Mouse (Mus musculus): ENCODE measurements at regions not wholly inside any gene's neighbourhood (a gene's known extent, or its start where the extent isn't known, plus 50 kb on each side); places are given as distances from the start of the nearest gene placed in this dataset.

GRCm38 (mm10) chr10:42117523-42117922 lies 99.3 kb upstream of the Armc2 start:
- TF ChIP-seq CTCF (IDR thresholded peaks at IDR 0.05; ENCODE audit: control insufficient read depth, insufficient read depth, low read length) = no peak
- TF ChIP-seq POLR2A (IDR thresholded peaks at IDR 0.05; ENCODE audit: borderline replicate concordance, control insufficient read depth, low read depth, low read length) = no peak
